Mouse (Mus musculus) adrenal gland, postnatal 14 days (tissue): ENCODE results near the gene Sostdc1. TPM values are rescaled to one million over a fixed set of nuclear protein-coding genes. Genes with fewer than 3 reads are reported as not detected.

Experiments used
- total RNA-seq: library from RNA; stranded (reverse); gene quantifications from 2 replicates; pipeline ENCODE4 v1.2.3, GENCODE M21; 2021

The Sostdc1 gene
- total RNA-seq, 1 experiment from 2014 or later, result 1.9 TPM

Other genes with a start within 250 kb of the Sostdc1 start
- gene Ankmy2, start 157.0 kb upstream of the Sostdc1 start, total RNA-seq, result 28.4 and 32.3 TPM in 2 replicates
- gene Bzw2, start 156.1 kb upstream of the Sostdc1 start, total RNA-seq, result 33.4 and 43.9 TPM in 2 replicates
- gene Lrrc72, start 60.7 kb upstream of the Sostdc1 start, total RNA-seq, result not detected in 2 replicates
- 6.2 and 7.4 TPM in 2 replicates for gene Ispd, start 67.3 kb downstream of the Sostdc1 start, total RNA-seq
- 1.1 and 2.3 TPM in 2 replicates for gene D630036H23Rik, start 68.0 kb downstream of the Sostdc1 start, total RNA-seq